Mouse (Mus musculus) kidney, adult 2 months (tissue): ENCODE data around the gene Wdr86.

Experiments used
- CTCF ChIP-seq: fragments of 200-500 bp; conservative IDR thresholded peaks from 2 replicates; pipeline ENCODE4 v1.5.1; 2011; ENCODE audit warnings: low read depth, mild to moderate bottlenecking, control low read depth, low read length, moderate library complexity, mixed read lengths; ENCODE audit not compliant: insufficient read depth, insufficient read length
- POLR2A ChIP-seq: fragments of 200-500 bp; IDR thresholded peaks from one replicate; pipeline ENCODE4 v1.6.1; 2011; ENCODE audit warnings: low read depth, low read length, control low read depth

GRCm38 (mm10) chr5:24711615-24712014, 18.9 kb downstream of the Wdr86 start:
- TF ChIP-seq CTCF (0 out of 2 replicates have a peak, but pooled peaks have one; percentile 23), POLR2A (no peak)
